Mouse (Mus musculus): ENCODE data around the gene Vars. TPM values are rescaled to one million over a fixed set of nuclear protein-coding genes. Genes with fewer than 3 reads are reported as not detected.

Gene Vars
- total RNA-seq, 1 experiment from 2014 or later: 415 TPM

Other genes starting within 250 kb of the Vars start
- gene Cyp21a1, start 196.4 kb upstream of the Vars start, total RNA-seq (2017): not detected in 2 replicates
- 26.7 and 35.4 TPM in 2 replicates for gene Stk19, start 164.0 kb upstream of the Vars start, total RNA-seq (2017)
- gene Dxo, start 164.0 kb upstream of the Vars start, total RNA-seq (2017): 16.4 and 18.6 TPM in 2 replicates
- gene Skiv2l, start 150.8 kb upstream of the Vars start, total RNA-seq (2017): 44.0 and 55.5 TPM in 2 replicates
- gene Nelfe, start 150.6 kb upstream of the Vars start, total RNA-seq (2017): 40.6 and 41.3 TPM in 2 replicates
- not detected in 2 replicates for gene Cfb, start 138.5 kb upstream of the Vars start, total RNA-seq (2017)
- 11.3 and 15.1 TPM in 2 replicates for gene Zbtb12, start 121.5 kb upstream of the Vars start, total RNA-seq (2017)
- not detected in 2 replicates for gene Gm20547, start 118.9 kb upstream of the Vars start, total RNA-seq (2017)
- gene C2, start 102.7 kb upstream of the Vars start, total RNA-seq (2017): 3.3 TPM in 1 of 2 replicates, not detected in the other
- gene Ehmt2, start 102.5 kb upstream of the Vars start, total RNA-seq (2017): 106 and 109 TPM in 2 replicates
- gene Slc44a4, start 86.5 kb upstream of the Vars start, total RNA-seq (2017): 0.19 TPM in 1 of 2 replicates, not detected in the other
- gene Neu1, start 69.7 kb upstream of the Vars start, total RNA-seq (2017): 6.9 and 12.1 TPM in 2 replicates
- gene Hspa1b, start 41.7 kb upstream of the Vars start, total RNA-seq (2017): 18.4 and 24.7 TPM in 2 replicates
- gene Gm20481, start 31.1 kb upstream of the Vars start, total RNA-seq (2017): 1.1 TPM in 1 of 2 replicates, not detected in the other
- 16.3 and 22.9 TPM in 2 replicates for gene Hspa1a, start 28.8 kb upstream of the Vars start, total RNA-seq (2017)
- gene Hspa1l, start 28.3 kb upstream of the Vars start, total RNA-seq (2017): 0.05 TPM in 1 of 2 replicates, not detected in the other
- gene Lsm2, start 19.1 kb upstream of the Vars start, total RNA-seq (2017): 28.5 and 39.0 TPM in 2 replicates
- gene Vwa7, start 15.6 kb downstream of the Vars start, total RNA-seq (2017): 0.38 and 0.45 TPM in 2 replicates
- 1.7 TPM in 1 of 2 replicates, not detected in the other for gene Sapcd1, start 27.0 kb downstream of the Vars start, total RNA-seq (2017)
- 3.7 and 7.9 TPM in 2 replicates for gene Msh5, start 45.8 kb downstream of the Vars start, total RNA-seq (2017)
- 294 and 299 TPM in 2 replicates for gene Clic1, start 49.0 kb downstream of the Vars start, total RNA-seq (2017)
- gene Ddah2, start 58.0 kb downstream of the Vars start, total RNA-seq (2017): 27.4 and 32.3 TPM in 2 replicates
- not detected in 2 replicates for gene Ly6g6c, start 64.4 kb downstream of the Vars start, total RNA-seq (2017)
- not detected in 2 replicates for gene Mpig6b, start 65.2 kb downstream of the Vars start, total RNA-seq (2017)
- gene Ly6g6e, start 75.9 kb downstream of the Vars start, total RNA-seq (2017): not detected in 2 replicates
- gene Ly6g6d, start 77.1 kb downstream of the Vars start, total RNA-seq (2017): not detected in 2 replicates
- gene Ly6g6f, start 84.6 kb downstream of the Vars start, total RNA-seq (2017): not detected in 2 replicates
- 25.9 and 30.0 TPM in 2 replicates for gene Abhd16a, start 88.3 kb downstream of the Vars start, total RNA-seq (2017)
- not detected in 2 replicates for gene Ly6g5c, start 107.3 kb downstream of the Vars start, total RNA-seq (2017)
- 1.6 TPM in 1 of 2 replicates, not detected in the other for gene Ly6g5b, start 114.4 kb downstream of the Vars start, total RNA-seq (2017)
- gene Gpank1, start 120.5 kb downstream of the Vars start, total RNA-seq (2017): 31.2 and 35.1 TPM in 2 replicates
- 250 and 330 TPM in 2 replicates for gene Csnk2b, start 121.1 kb downstream of the Vars start, total RNA-seq (2017)
- gene D17H6S53E, start 125.4 kb downstream of the Vars start, total RNA-seq (2017): 6.1 and 6.3 TPM in 2 replicates
- 0.38 TPM in 1 of 2 replicates, not detected in the other for gene Apom, start 131.1 kb downstream of the Vars start, total RNA-seq (2017)
- gene Bag6, start 134.2 kb downstream of the Vars start, total RNA-seq (2017): 109 and 121 TPM in 2 replicates
- 61.3 and 65.9 TPM in 2 replicates for gene Prrc2a, start 163.9 kb downstream of the Vars start, total RNA-seq (2017)
- gene Aif1, start 175.1 kb downstream of the Vars start, total RNA-seq (2017): 1.8 TPM in 1 of 2 replicates, not detected in the other
- gene Lst1, start 187.5 kb downstream of the Vars start, total RNA-seq (2017): 85.1 and 145 TPM in 2 replicates
- 31.4 and 64.0 TPM in 2 replicates for gene Ltb, start 193.5 kb downstream of the Vars start, total RNA-seq (2017)
- gene Tnf, start 201.0 kb downstream of the Vars start, total RNA-seq (2017): 22.3 and 44.4 TPM in 2 replicates
- not detected in 2 replicates for gene Lta, start 204.4 kb downstream of the Vars start, total RNA-seq (2017)
- gene Gm16181, start 219.8 kb downstream of the Vars start, total RNA-seq (2017): 3.1 TPM in 1 of 2 replicates, not detected in the other
- 3.8 and 5.2 TPM in 2 replicates for gene Atp6v1g2, start 232.7 kb downstream of the Vars start, total RNA-seq (2017)
- gene Nfkbil1, start 234.8 kb downstream of the Vars start, total RNA-seq (2017): 4.3 and 15.9 TPM in 2 replicates
- 207 and 226 TPM in 2 replicates for gene Ddx39b, start 240.8 kb downstream of the Vars start, total RNA-seq (2017)